Mouse (Mus musculus) bone marrow, adult 2 months (tissue): Measurements from ENCODE around the gene Rgp1.
"Not testable (repeated sequence)": the region's sequence is repeated elsewhere in the genome, so short reads cannot be mapped to it uniquely, and the experiment has no call there.

Source experiments
- CTCF ChIP-seq: fragments of 200-500 bp; IDR thresholded peaks from 2 replicates; pipeline ENCODE4 v1.5.1; 2011; ENCODE audit warnings: low read length, control low read depth; ENCODE audit not compliant: control insufficient read depth, insufficient read depth
- POLR2A ChIP-seq: fragments of 200-500 bp; IDR thresholded peaks from 2 replicates; pipeline ENCODE4 v1.6.1; 2011; ENCODE audit warnings: low read depth, mild to moderate bottlenecking, control low read depth, low read length, borderline replicate concordance; ENCODE audit not compliant: control insufficient read depth

GRCm38 (mm10) chr4:43596597-43596996 lies 18.1 kb downstream of the Rgp1 start:
- not testable (repeated sequence) for TF ChIP-seq CTCF, POLR2A
